Mouse (Mus musculus): ENCODE data around the gene Gipc1. TPM values are rescaled to one million over a fixed set of nuclear protein-coding genes. Genes with fewer than 3 reads are reported as not detected.

The Gipc1 gene
- polyA plus RNA-seq, 1 experiment from 2014 or later = 46.1 TPM

DNA sequence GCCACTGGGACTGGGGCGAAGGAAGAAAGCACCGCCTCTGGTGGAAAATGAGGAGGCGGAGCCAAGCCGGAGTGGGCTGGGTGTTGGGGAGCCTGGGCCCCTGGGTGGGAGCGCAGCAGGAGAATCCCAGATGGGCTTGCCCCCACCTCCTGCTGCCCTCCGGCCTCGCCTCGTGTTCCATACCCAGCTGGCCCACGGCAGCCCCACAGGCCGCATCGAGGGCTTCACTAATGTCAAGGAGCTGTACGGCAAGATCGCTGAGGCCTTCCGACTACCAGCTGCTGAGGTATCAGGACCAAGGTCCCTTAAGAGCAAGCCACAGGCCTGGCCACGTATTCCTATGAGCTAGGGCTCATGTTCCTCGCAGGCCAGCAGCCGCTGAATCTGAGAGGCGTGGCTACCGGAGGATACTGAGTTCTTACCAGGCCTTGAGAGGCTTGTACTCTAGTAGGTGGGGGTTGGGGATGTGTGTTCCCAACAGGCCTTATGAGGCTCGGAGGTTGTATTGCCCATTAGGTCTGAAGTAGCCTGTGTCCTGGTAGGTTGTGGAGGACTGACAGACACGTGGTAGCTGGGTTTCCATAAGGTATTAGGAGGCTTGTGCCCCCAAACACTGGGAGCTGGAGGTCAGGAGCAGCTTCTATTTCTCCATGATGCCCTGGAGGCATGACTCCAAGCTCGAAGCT is 8.7 kb downstream of the Gipc1 start:
- WGBS (ENCODE audit: insufficient replicate concordance) = 45% methylated on average over 22 of the region's 22 CpGs
- no peak overlapping the region for H3K27ac ChIP-seq (ENCODE audit: low read depth)
- no peaks in the 10 kb centered on the region for H3K36me3 ChIP-seq (replicated peaks; ENCODE audit: insufficient read depth, low read length)
- H3K4me2 ChIP-seq (ENCODE audit: low read depth, low read length) = peak overlapping the region; percentile 24; the same call in 1 of the 2 replicates
- no peak overlapping the region for H3K9ac ChIP-seq (replicated peaks)
- ATAC-seq = no peak
- H3K9me3 ChIP-seq (ENCODE audit: low read length) = no peaks in the 10 kb centered on the region
- no peaks in the 10 kb centered on the region for H3K27me3 ChIP-seq (ENCODE audit: insufficient read depth, low read length)
- peaks cover 19% of the 10 kb centered on the region for H3K4me1 ChIP-seq (ENCODE audit: insufficient read depth)
- DNase-seq = no peak
- H3K4me3 ChIP-seq (ENCODE audit: low read depth, low read length) = no peak overlapping the region
- TF ChIP-seq EP300 (IDR thresholded peaks at IDR 0.05; ENCODE audit: low read depth) (no peak), CTCF (IDR thresholded peaks at IDR 0.05; ENCODE audit: low read depth) (no peak)

DNA sequence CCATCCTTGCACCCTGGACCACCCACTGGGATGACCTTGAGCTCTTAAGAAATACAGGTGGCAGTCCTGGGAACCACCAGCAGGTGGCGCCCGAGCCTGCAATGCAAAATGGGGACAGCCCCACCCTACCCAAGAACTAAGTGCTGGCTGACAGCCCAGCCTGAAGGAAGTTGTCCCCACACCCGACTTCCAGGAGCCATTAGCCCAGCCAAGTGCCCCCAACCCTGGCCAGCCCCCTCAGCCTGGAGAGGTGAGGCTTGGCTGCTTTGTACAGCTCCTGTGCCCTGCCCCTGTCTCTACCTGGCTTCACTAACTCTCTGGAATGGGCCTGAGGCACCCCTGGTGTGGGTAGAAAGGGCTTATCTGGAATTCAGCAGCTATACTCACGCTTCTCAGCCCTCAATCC is 9.9 kb downstream of the Gipc1 start:
- peaks cover 10% of the 10 kb centered on the region for H3K4me1 ChIP-seq (ENCODE audit: insufficient read depth)

DNA sequence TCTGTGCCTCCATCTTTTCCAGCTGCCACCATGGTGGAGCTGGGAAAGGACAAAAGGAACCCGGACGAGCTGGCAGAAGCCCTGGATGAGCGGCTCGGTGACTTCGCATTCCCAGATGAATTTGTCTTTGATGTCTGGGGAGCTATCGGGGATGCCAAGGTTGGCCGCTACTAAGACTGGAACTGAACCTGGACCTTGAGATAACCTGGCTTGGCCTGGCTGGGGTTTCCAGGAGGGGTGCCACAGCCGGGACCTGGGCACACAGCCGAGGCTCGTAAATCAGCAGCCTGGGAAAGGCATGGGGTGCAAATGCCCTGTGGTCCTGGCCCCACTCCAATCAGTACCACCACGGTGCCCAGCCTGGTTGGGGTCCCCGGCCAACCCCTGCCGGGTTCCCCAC is 11.6 kb downstream of the Gipc1 start:
- 0 out of 2 replicates have a peak, but pooled peaks cover 2% of the 10 kb centered on the region for H3K27me3 ChIP-seq (ENCODE audit: insufficient read depth, low read length)
- no peak overlapping the region for H3K9ac ChIP-seq (replicated peaks)
- ATAC-seq = no peak
- TF ChIP-seq CTCF (IDR thresholded peaks at IDR 0.05; ENCODE audit: low read depth) = no peak
- TF ChIP-seq EP300 (IDR thresholded peaks at IDR 0.05; ENCODE audit: low read depth) = no peak
- no peak for DNase-seq
- peaks cover 20% of the 10 kb centered on the region for H3K4me1 ChIP-seq (ENCODE audit: insufficient read depth)
- no peak overlapping the region for H3K27ac ChIP-seq (ENCODE audit: low read depth)
- no peak overlapping the region for H3K4me3 ChIP-seq (ENCODE audit: low read depth, low read length)
- WGBS (ENCODE audit: insufficient replicate concordance) = 85% methylated on average over 13 of the region's 13 CpGs
- no peak overlapping the region for H3K4me2 ChIP-seq (ENCODE audit: low read depth, low read length)
- no peaks in the 10 kb centered on the region for H3K9me3 ChIP-seq (ENCODE audit: low read length)
- peaks cover under 1% of the 10 kb centered on the region; the same call in 1 of the 2 replicates for H3K36me3 ChIP-seq (replicated peaks; ENCODE audit: insufficient read depth, low read length)

More for the DNA sequence above, 9.9 kb downstream of the Gipc1 start:
- Histone ChIP-seq H3K4me2 (ENCODE audit: low read depth, low read length) (no peak overlapping the region; the same call in 1 of the 2 replicates), H3K9me3 (ENCODE audit: low read length) (no peaks in the 10 kb centered on the region), H3K9ac (replicated peaks) (no peak overlapping the region), H3K27me3 (ENCODE audit: insufficient read depth, low read length) (0 out of 2 replicates have a peak, but pooled peaks cover under 1% of the 10 kb centered on the region), H3K4me3 (ENCODE audit: low read depth, low read length) (no peak overlapping the region), H3K27ac (ENCODE audit: low read depth) (no peak overlapping the region), H3K36me3 (replicated peaks; ENCODE audit: insufficient read depth, low read length) (no peaks in the 10 kb centered on the region)
- ATAC-seq = peak; percentile 67
- DNase-seq = peak; percentile 92
- TF ChIP-seq EP300 (IDR thresholded peaks at IDR 0.05; ENCODE audit: low read depth) (no peak), CTCF (IDR thresholded peaks at IDR 0.05; ENCODE audit: low read depth) (peak; percentile 98)
- 10% methylated on average over 4 of the region's 4 CpGs for WGBS (ENCODE audit: insufficient replicate concordance)

DNA sequence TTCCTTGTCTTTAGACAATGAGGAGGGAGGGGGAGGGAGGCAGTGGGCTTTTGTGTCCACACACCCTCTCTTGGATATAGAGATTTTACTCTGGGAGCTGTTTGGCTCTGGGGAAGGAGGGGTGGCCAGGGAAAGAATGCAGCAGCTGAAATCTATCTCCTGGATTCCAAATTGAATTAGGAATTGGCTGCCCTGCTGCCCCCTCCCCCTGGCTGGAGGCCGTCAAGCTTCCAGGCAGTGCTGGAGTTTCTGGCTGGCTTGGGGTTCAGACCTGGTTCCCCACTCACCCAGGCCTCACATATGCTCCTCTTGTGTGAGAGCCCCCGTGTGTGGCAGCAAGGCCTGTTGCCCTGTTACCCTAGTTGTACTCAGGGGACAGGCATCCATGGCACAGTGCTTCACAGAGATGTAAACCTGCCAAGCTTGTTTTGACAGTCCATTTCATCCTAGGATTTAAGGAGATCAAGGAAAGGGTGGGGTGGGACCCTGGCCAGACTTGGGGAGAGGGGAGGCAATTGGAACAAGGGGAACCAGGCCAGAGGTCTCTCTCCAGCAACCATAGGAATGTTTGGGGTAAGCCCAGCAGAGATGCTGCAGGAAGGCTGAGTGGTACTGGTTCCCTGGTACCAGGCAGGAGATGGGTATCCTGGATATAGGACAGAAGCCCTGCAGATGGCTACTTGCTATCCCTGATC is 12.6 kb downstream of the Gipc1 start:
- 55% methylated on average over 2 of the region's 2 CpGs for WGBS (ENCODE audit: insufficient replicate concordance)
- TF ChIP-seq EP300 (IDR thresholded peaks at IDR 0.05; ENCODE audit: low read depth) (no peak), CTCF (IDR thresholded peaks at IDR 0.05; ENCODE audit: low read depth) (no peak)
- 0 out of 2 replicates have a peak, but pooled peaks cover 2% of the 10 kb centered on the region for H3K27me3 ChIP-seq (ENCODE audit: insufficient read depth, low read length)
- H3K9me3 ChIP-seq (ENCODE audit: low read length) = no peaks in the 10 kb centered on the region
- no peak overlapping the region for H3K27ac ChIP-seq (ENCODE audit: low read depth)
- no peak overlapping the region for H3K4me3 ChIP-seq (ENCODE audit: low read depth, low read length)
- no peak overlapping the region for H3K4me2 ChIP-seq (ENCODE audit: low read depth, low read length)
- no peak overlapping the region for H3K9ac ChIP-seq (replicated peaks)
- ATAC-seq (no peak), DNase-seq (no peak)
- peaks cover 23% of the 10 kb centered on the region for H3K4me1 ChIP-seq (ENCODE audit: insufficient read depth)
- peaks cover 9% of the 10 kb centered on the region for H3K36me3 ChIP-seq (replicated peaks; ENCODE audit: insufficient read depth, low read length)

DNA sequence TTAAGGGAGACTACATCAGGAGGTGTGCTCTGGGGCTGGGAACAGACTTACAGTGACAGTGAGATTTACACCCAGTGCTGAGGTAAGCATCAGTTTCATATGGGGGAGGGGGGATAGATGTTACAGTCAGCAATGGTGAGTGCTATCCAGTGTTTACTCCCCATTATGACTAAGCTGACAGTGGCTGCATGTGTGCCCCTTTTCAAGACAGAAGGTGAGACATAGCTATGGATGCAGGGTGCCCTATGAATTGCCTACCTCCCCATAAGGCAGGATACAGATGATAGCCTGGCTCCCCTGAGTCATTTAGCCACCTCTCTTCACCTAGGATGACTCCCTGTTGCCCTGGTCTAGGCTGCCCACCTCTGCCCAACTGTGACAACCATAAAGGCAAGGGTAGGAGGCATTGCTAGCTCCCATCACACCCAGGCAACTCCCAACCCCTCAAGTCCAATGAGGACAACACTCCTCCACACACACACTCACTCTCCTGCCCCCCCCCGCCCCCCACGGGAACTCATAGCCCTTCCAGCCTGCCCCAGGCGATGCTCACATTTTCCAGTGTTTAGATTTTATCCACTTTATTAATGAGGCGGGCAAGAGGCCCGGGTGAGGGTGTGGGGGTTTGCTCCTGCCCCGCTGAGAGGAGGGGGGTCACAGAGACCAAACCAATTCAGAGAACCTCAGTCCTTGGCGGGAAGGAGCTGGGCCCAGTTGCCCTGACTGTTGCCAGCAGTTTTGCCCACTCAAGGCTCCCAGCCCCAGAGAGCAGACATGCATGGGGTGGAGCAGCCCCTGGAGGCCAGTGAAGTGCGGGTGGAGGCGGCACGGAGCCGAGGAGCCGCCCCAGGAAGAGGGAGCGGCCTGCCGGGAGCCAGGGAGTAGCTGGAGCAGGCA is 13.7 kb downstream of the Gipc1 start, which contains the start of gene Ptger1:
Ptger1 (plus strand) TSS at position 710 of the 897 bp plus-strand sequence.
- TF ChIP-seq CTCF (IDR thresholded peaks at IDR 0.05; ENCODE audit: low read depth) (no peak), EP300 (IDR thresholded peaks at IDR 0.05; ENCODE audit: low read depth) (no peak)
- H3K4me3 ChIP-seq (ENCODE audit: low read depth, low read length) = no peak within 1 kb of the TSS
- H3K4me2 ChIP-seq (ENCODE audit: low read depth, low read length) = no peak within 1 kb of the TSS
- 30% methylated on average over 14 of the region's 14 CpGs for WGBS (ENCODE audit: insufficient replicate concordance)
- peaks cover 23% of the 10 kb centered on the region for H3K4me1 ChIP-seq (ENCODE audit: insufficient read depth)
- no peak for DNase-seq
- no peak for ATAC-seq
- no peak within 1 kb of the TSS for H3K9ac ChIP-seq (replicated peaks)
- H3K9me3 ChIP-seq (ENCODE audit: low read length) = no peaks in the 10 kb centered on the region
- H3K27ac ChIP-seq (ENCODE audit: low read depth) = 0 out of 2 replicates have a peak within 1 kb of the TSS, but pooled peaks have one; percentile 51
- H3K36me3 ChIP-seq (replicated peaks; ENCODE audit: insufficient read depth, low read length) = peaks cover 20% of the 10 kb centered on the region
- H3K27me3 ChIP-seq (ENCODE audit: insufficient read depth, low read length) = 0 out of 2 replicates have a peak, but pooled peaks cover 2% of the 10 kb centered on the region

All from liver, postnatal 0 days (tissue).